Mouse (Mus musculus) lung, postnatal 0 days (tissue): Measurements from ENCODE around the gene Fstl3. TPM values are rescaled to one million over a fixed set of nuclear protein-coding genes. Genes with fewer than 3 reads are reported as not detected.

Experiments used
- ATAC-seq: fragments of 200-750 bp; cut with Nextera tagmentation; 2 replicates; pipeline ENCODE4 v1.8.0; 2017; ENCODE audit warnings: moderate library complexity
- DNase-seq: peaks from one replicate; pipeline ENCODE4 v3.0.0-alpha.2; 2016; ENCODE audit warnings: low spot score
- H3K27ac ChIP-seq: fragments of 300-500 bp; sonication (generic); 2 replicates; pipeline ENCODE4 v1.5.1; 2014; ENCODE audit warnings: antibody characterized with exemption, mild to moderate bottlenecking, low read length, mixed read lengths
- H3K27me3 ChIP-seq: fragments of 300-500 bp; sonication (generic); replicated peaks from 2 replicates; pipeline ENCODE4 v1.6.1; 2014; ENCODE audit warnings: low read length, mixed read lengths; ENCODE audit not compliant: insufficient read depth
- H3K36me3 ChIP-seq: fragments of 300-500 bp; sonication (generic); 2 replicates; pipeline ENCODE4 v1.6.1; 2014; ENCODE audit warnings: low read length, mixed read lengths; ENCODE audit not compliant: insufficient read depth
- H3K4me1 ChIP-seq: fragments of 300-500 bp; sonication (generic); 2 replicates; pipeline ENCODE4 v1.6.1; 2014; ENCODE audit warnings: antibody characterized with exemption, low read depth, low read length, mixed read lengths; ENCODE audit not compliant: insufficient read depth
- H3K4me2 ChIP-seq: fragments of 300-500 bp; sonication (generic); replicated peaks from 2 replicates; pipeline ENCODE4 v1.6.1; 2014; ENCODE audit warnings: low read depth, mild to moderate bottlenecking, low read length, moderate library complexity, mixed read lengths
- H3K4me3 ChIP-seq: fragments of 300-500 bp; sonication (generic); 2 replicates; pipeline ENCODE4 v1.5.1; 2014; ENCODE audit warnings: low read depth, low read length
- H3K9ac ChIP-seq: fragments of 300-500 bp; sonication (generic); replicated peaks from 2 replicates; pipeline ENCODE4 v1.6.1; 2014; ENCODE audit warnings: low read depth, mild to moderate bottlenecking
- H3K9me3 ChIP-seq: fragments of 300-500 bp; sonication (generic); 2 replicates; pipeline ENCODE4 v1.6.1; 2016; ENCODE audit warnings: low read length, mixed read lengths
- CTCF ChIP-seq: IDR thresholded peaks from 2 replicates; pipeline ENCODE4 v1.5.1; 2016; ENCODE audit warnings: antibody characterized with exemption, mild to moderate bottlenecking
- EP300 ChIP-seq: IDR thresholded peaks from 2 replicates; pipeline ENCODE4 v1.6.1; 2016; ENCODE audit warnings: antibody characterized with exemption, mild to moderate bottlenecking, control low read depth
- WGBS: fragments of 180-500 bp; shearing (Covaris S2); extraction: QIAGEN DNeasy Blood & Tissue Kit; methylation state at CpG from one replicate; pipeline ENCODE4 v1.1.7; 2014; 5-methylcytosine and 5-hydroxymethylcytosine counted together
- polyA plus RNA-seq: library from polyadenylated mRNA; unstranded; fragments of >200 nt; fragmentation: Nextera tagmentation; extraction: Ambion mirVana; gene quantifications from 2 replicates; pipeline ENCODE4 v1.2.1, GENCODE M21; 2015

Fstl3 gene
- polyA plus RNA-seq, 1 experiment from 2014 or later, result 39.9 TPM

DNA sequence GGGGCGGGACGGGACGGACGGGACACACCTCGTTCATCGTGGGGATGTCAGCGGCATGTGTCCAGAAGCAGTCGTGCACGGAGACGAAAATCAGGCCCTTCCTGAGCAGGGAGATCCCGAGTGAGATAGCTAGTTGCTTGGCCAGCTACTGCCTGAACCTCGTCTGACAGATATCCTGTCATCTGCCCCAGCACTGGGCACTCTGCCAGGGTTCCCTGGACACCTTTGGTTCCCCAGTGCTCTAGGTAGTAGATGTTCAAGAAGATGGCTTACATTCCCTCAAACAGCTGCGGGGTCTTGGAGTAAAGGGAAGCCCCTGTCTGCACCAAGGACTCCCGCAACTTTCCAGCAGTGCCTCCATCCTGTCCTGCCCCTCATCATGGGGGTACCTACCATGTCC lies 40.4 kb upstream of the Fstl3 start:
- H3K4me3 ChIP-seq, result no peak overlapping the region
- DNase-seq (no peak), ATAC-seq (no peak)
- no peak overlapping the region for H3K9ac ChIP-seq
- no peak for TF ChIP-seq CTCF
- no peak for TF ChIP-seq EP300
- no peak overlapping the region for H3K4me2 ChIP-seq
- H3K9me3 ChIP-seq, result peaks cover 11% of the 10 kb centered on the region
- no peak overlapping the region for H3K27ac ChIP-seq
- WGBS, result 67% methylated on average over 13 of the region's 14 CpGs
- H3K27me3 ChIP-seq, result no peaks in the 10 kb centered on the region
- peaks cover 50% of the 10 kb centered on the region; the same call in 1 of the 2 replicates for H3K36me3 ChIP-seq
- no peaks in the 10 kb centered on the region for H3K4me1 ChIP-seq

DNA sequence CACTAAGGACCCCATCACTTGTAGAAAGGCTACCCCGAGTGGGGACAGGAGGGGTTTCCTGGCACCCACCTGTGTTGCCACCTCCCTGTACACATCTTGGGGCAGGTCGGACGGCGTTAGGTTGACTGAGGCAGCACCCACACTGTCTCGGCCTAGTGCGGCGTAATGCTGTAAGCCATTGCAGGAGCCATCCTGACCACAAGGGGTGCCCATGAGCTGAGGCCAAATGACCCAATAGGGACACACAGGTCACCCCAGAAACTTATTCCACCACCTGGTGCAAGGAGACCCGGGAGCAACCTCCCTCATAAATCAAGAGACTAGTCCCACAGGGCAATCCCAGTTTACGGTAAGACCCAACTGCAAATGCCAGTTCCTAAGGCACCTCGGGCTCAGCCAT lies 38.8 kb upstream of the Fstl3 start:
- H3K9ac ChIP-seq, result no peak overlapping the region
- no peaks in the 10 kb centered on the region for H3K4me1 ChIP-seq
- ATAC-seq (no peak), DNase-seq (no peak)
- H3K4me3 ChIP-seq, result no peak overlapping the region
- 95% methylated on average over 10 of the region's 10 CpGs for WGBS
- no peaks in the 10 kb centered on the region for H3K27me3 ChIP-seq
- no peak overlapping the region for H3K27ac ChIP-seq
- peaks cover 11% of the 10 kb centered on the region for H3K9me3 ChIP-seq
- H3K4me2 ChIP-seq, result no peak overlapping the region
- peak; percentile 59 for TF ChIP-seq CTCF
- no peak for TF ChIP-seq EP300
- H3K36me3 ChIP-seq, result peaks cover 56% of the 10 kb centered on the region; the same call in 1 of the 2 replicates

DNA sequence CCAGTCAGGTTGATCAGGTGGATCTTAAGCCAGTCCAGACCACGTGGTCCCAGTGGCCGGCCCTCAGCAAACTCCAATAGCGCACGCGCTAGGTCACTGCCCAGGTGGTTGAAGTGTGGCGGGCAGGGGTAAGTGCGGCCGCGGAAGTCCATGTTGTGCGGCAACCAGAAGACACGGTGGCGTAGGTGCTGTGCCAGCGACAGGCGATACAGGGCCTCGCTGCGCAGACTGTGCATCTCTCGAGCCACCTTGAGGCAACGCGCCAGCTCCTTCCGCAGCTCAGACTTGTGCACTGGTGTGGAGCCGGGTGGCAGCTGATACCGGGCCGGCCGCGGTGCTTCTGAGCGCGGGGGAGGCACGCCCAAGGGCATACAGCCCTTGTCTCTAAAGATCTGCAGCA lies 37.8 kb upstream of the Fstl3 start:
- peaks cover 56% of the 10 kb centered on the region; the same call in 1 of the 2 replicates for H3K36me3 ChIP-seq
- H3K27ac ChIP-seq, result no peak overlapping the region
- no peak overlapping the region for H3K4me3 ChIP-seq
- WGBS, result 98% methylated on average over 28 of the region's 28 CpGs
- H3K4me2 ChIP-seq, result no peak overlapping the region
- H3K9me3 ChIP-seq, result peaks cover 11% of the 10 kb centered on the region
- TF ChIP-seq EP300, result no peak
- no peak for TF ChIP-seq CTCF
- H3K4me1 ChIP-seq, result no peaks in the 10 kb centered on the region
- H3K9ac ChIP-seq, result no peak overlapping the region
- DNase-seq (no peak), ATAC-seq (no peak)
- H3K27me3 ChIP-seq, result no peaks in the 10 kb centered on the region

DNA sequence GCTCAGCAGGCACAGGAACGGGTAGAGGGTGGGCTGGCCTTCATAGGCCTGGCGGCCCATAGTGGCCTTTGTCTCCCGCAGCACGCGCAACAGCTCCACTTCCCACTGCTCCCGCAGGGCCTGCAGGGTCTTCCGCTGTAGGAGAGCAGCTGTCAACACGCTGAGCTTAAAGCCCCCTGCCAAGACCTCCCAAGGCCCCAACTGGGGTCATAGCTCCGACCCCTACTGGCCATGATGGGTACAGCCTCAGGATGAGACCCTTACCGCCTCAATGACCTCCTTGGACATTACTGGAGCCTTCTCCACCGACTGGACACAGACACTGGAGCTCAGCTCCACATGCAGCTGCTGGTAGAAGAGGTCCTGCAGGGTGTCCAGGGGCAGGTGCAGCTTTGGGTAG lies 36.2 kb upstream of the Fstl3 start:
- H3K9me3 ChIP-seq, result peaks cover 11% of the 10 kb centered on the region

DNA sequence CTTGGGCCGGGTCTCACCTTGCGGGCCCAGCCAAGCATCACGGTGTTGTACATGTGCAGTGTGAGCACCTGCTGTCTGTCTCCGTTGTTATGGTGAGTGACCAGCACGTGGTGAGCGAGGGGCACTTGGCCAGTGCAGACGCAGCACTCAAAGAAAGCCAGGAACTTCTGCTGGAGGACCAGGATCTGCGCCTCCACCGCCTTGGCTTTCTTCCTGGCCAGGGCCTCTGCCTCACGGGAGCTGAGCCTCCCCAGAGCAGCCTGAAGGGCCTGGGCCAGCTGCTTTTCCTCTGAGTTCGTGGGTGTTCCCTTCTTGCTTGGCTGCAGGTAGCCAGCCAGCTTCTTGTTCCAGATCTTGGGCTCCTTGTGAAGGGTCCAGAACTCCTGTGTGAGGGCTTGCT lies 33.9 kb upstream of the Fstl3 start:
- H3K27me3 ChIP-seq, result no peaks in the 10 kb centered on the region
- 90% methylated on average over 11 of the region's 11 CpGs for WGBS
- ATAC-seq, result no peak
- H3K36me3 ChIP-seq, result peaks cover 38% of the 10 kb centered on the region; the same call in 1 of the 2 replicates
- DNase-seq, result no peak
- TF ChIP-seq EP300 (no peak), CTCF (no peak)
- no peak overlapping the region for H3K27ac ChIP-seq
- H3K9me3 ChIP-seq, result peaks cover 11% of the 10 kb centered on the region
- no peak overlapping the region for H3K9ac ChIP-seq
- no peak overlapping the region for H3K4me2 ChIP-seq
- H3K4me1 ChIP-seq, result no peaks in the 10 kb centered on the region; the same call in 1 of the 2 replicates
- H3K4me3 ChIP-seq, result no peak overlapping the region

More for the DNA sequence above, 36.2 kb upstream of the Fstl3 start:
- Histone ChIP-seq H3K9ac (no peak overlapping the region), H3K27ac (no peak overlapping the region), H3K4me3 (no peak overlapping the region), H3K4me1 (no peaks in the 10 kb centered on the region), H3K27me3 (no peaks in the 10 kb centered on the region), H3K36me3 (peaks cover 56% of the 10 kb centered on the region; the same call in 1 of the 2 replicates), H3K4me2 (no peak overlapping the region)
- ATAC-seq, result no peak
- DNase-seq, result no peak
- 79% methylated on average over 11 of the region's 11 CpGs for WGBS
- TF ChIP-seq EP300 (no peak), CTCF (0 out of 2 replicates have a peak, but pooled peaks have one; percentile 13)

DNA sequence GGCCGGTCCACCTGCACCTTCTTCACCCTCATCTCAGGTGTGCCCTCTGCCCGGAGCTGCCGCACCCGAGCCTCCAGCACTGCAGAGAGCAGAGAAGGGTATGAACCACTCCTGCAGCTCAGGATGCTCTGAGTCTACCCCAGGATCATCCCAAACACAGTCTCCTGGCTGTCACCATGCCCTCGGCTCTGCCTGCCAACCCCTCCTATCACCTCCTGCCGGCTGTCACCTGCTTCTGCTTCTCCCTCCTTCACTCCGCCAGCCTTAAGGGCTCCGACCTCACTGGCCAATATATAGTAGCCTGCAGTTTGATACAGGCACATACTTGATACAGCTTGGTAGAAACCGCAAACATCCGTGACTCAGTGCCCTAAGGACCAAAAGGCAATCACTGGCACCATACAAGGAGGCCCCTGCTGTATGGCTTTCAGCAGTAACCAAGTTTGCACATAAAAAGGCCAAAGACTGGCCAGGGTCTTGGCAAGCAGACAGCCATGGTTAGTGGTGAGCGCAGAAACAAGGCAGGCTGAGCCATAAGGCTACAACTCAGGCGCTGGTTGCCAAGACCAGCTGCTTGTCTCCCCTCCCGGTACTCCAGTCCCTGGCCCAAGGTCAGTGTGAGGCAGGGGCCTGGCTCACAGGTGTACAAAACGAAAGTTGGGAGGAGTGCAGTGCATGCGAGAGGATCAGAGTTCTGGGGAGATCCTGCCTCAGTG lies 33.3 kb upstream of the Fstl3 start:
- 92% methylated on average over 15 of the region's 15 CpGs for WGBS
- Histone ChIP-seq H3K9ac (no peak overlapping the region), H3K27ac (no peak overlapping the region), H3K4me3 (no peak overlapping the region), H3K4me2 (no peak overlapping the region), H3K36me3 (peaks cover 34% of the 10 kb centered on the region; the same call in 1 of the 2 replicates), H3K4me1 (no peaks in the 10 kb centered on the region; the same call in 1 of the 2 replicates), H3K9me3 (peaks cover 9% of the 10 kb centered on the region), H3K27me3 (no peaks in the 10 kb centered on the region)
- ATAC-seq (no peak), DNase-seq (no peak)
- TF ChIP-seq CTCF, result no peak
- no peak for TF ChIP-seq EP300
